Mouse (Mus musculus): ENCODE measurements around the gene D17Wsu92e. TPM values are rescaled to one million over a fixed set of nuclear protein-coding genes. Genes with fewer than 3 reads are reported as not detected.
A peak's percentile ranks its signal among the peaks of the same experiment; 100 is the strongest.

The D17Wsu92e gene
- polyA plus RNA-seq, 1 experiment from 2014 or later, result 23.8 TPM

DNA sequence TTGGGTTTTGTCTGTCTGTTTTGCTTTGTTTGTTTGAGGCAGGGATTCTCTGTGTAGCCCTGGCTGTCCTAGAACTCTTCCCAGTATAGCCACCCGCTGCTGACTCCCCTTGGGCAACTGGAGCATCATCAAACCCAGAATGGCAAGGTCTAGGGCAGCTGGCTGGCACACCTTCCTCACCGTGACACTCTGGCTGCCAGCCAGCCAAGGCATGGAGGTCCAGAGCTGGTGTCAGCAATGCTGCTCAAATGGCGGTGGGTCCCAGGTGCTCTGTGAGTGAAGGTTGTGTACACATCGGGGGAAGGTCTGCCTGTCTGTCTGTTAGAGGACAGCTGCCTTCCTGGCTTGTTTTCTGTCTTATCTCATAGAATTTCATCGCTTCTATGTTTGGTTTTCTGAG is 88.3 kb downstream of the D17Wsu92e start:
- 58% methylated on average over 5 of the region's 5 CpGs for WGBS (ENCODE audit: insufficient replicate concordance)
- H3K4me2 ChIP-seq (ENCODE audit: low read depth, low read length), result no peak overlapping the region
- TF ChIP-seq EP300 (IDR thresholded peaks at IDR 0.05; ENCODE audit: low read depth) (no peak), CTCF (IDR thresholded peaks at IDR 0.05; ENCODE audit: low read depth) (no peak)
- ATAC-seq (no peak), DNase-seq (no peak)
- H3K4me1 ChIP-seq (ENCODE audit: insufficient read depth), result no peaks in the 10 kb centered on the region
- H3K36me3 ChIP-seq (replicated peaks; ENCODE audit: insufficient read depth, low read length), result no peaks in the 10 kb centered on the region
- H3K27ac ChIP-seq (ENCODE audit: low read depth), result no peak overlapping the region
- H3K4me3 ChIP-seq (ENCODE audit: low read depth, low read length), result no peak overlapping the region
- no peaks in the 10 kb centered on the region for H3K27me3 ChIP-seq (ENCODE audit: insufficient read depth, low read length)
- no peak overlapping the region for H3K9ac ChIP-seq (replicated peaks)
- no peaks in the 10 kb centered on the region for H3K9me3 ChIP-seq (ENCODE audit: low read length)

DNA sequence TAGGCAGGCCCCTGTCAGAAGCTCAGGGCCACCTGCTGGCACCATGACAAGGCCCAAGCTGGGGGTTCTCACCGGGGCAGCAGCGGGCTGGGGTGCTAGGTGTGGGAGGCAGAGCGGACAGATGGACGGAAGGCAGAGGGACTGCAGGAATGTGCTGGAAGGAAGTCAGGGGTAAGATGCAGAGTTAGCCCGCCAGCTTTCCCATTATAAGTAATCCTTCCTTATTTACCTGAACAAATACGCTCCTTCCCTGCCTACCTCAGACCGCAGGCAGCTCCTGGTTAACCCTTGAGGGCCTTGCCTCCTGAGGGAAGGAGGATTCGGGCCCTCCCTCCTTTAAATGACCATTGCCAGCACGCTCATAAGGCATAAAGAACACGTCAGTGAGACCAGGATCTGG is 91.7 kb downstream of the D17Wsu92e start, which contains the start of gene Spdef:
Spdef (minus strand) TSS at position 186 of the 400 bp plus-strand sequence.
- Histone ChIP-seq H3K36me3 (replicated peaks; ENCODE audit: insufficient read depth, low read length) (no peaks in the 10 kb centered on the region), H3K4me1 (ENCODE audit: insufficient read depth) (peaks cover 5% of the 10 kb centered on the region; the same call in 1 of the 2 replicates), H3K9me3 (ENCODE audit: low read length) (no peaks in the 10 kb centered on the region), H3K4me3 (ENCODE audit: low read depth, low read length) (no peak within 1 kb of the TSS), H3K27ac (ENCODE audit: low read depth) (no peak within 1 kb of the TSS), H3K27me3 (ENCODE audit: insufficient read depth, low read length) (no peaks in the 10 kb centered on the region), H3K9ac (replicated peaks) (no peak within 1 kb of the TSS), H3K4me2 (ENCODE audit: low read depth, low read length) (no peak within 1 kb of the TSS)
- ATAC-seq (no peak), DNase-seq (no peak)
- TF ChIP-seq EP300 (IDR thresholded peaks at IDR 0.05; ENCODE audit: low read depth) (no peak), CTCF (IDR thresholded peaks at IDR 0.05; ENCODE audit: low read depth) (no peak)
- 71% methylated on average over 10 of the region's 10 CpGs for WGBS (ENCODE audit: insufficient replicate concordance)

DNA sequence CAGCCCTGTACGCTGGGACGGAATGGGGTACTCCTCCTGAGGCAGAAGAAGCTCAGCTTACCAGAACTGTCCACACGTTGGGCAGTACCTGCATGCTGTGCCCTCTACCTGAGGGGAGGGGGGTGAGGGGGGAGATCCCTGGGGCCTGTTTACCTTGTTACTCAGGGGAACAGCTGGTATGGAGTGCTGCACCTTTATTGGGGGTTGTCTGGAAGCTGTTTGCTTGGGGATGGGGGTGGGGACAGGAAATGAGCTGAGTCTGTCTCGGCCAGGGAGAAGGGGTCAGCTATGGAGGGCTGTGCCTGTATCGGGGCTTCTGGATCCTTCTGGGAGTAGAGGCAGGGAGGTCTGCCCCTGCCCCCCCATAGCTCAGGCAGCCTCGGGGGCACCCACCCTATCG is 93.9 kb downstream of the D17Wsu92e start:
- Histone ChIP-seq H3K4me2 (ENCODE audit: low read depth, low read length) (no peak overlapping the region), H3K9ac (replicated peaks) (no peak overlapping the region)
- no peak for ATAC-seq

DNA sequence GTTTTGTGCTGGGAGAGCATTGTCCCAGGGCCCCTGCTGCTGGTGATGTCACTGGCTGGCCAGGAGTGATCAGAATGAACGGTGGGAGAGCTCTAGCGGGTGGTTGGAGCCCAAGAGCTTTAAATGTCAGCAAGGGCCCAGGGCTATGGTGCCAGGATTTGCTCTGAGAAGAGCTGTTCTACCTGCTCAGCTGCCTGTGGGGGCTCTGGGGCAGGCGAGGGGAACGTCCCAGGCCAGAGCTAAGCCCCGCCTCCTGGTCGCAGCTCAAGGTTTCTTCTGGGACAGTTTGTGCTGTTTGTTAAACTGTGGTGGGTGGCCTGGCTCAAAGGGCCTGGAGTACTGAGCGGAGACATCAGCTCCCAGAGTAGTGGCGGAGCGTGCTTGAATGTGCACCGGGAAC is 95.0 kb downstream of the D17Wsu92e start:
- no peak overlapping the region for H3K9ac ChIP-seq (replicated peaks)
- no peak overlapping the region for H3K27ac ChIP-seq (ENCODE audit: low read depth)
- no peak for TF ChIP-seq EP300 (IDR thresholded peaks at IDR 0.05; ENCODE audit: low read depth)
- no peaks in the 10 kb centered on the region for H3K36me3 ChIP-seq (replicated peaks; ENCODE audit: insufficient read depth, low read length)
- DNase-seq, result peak; percentile 38
- WGBS (ENCODE audit: insufficient replicate concordance), result 19% methylated on average over 10 of the region's 10 CpGs
- H3K9me3 ChIP-seq (ENCODE audit: low read length), result no peaks in the 10 kb centered on the region
- no peak overlapping the region for H3K4me2 ChIP-seq (ENCODE audit: low read depth, low read length)
- H3K4me3 ChIP-seq (ENCODE audit: low read depth, low read length), result no peak overlapping the region
- peaks cover 5% of the 10 kb centered on the region; the same call in 1 of the 2 replicates for H3K4me1 ChIP-seq (ENCODE audit: insufficient read depth)
- ATAC-seq, result no peak
- H3K27me3 ChIP-seq (ENCODE audit: insufficient read depth, low read length), result no peaks in the 10 kb centered on the region

More for the DNA sequence above, 93.9 kb downstream of the D17Wsu92e start:
- H3K36me3 ChIP-seq (replicated peaks; ENCODE audit: insufficient read depth, low read length), result no peaks in the 10 kb centered on the region
- H3K9me3 ChIP-seq (ENCODE audit: low read length), result no peaks in the 10 kb centered on the region
- H3K4me1 ChIP-seq (ENCODE audit: insufficient read depth), result peaks cover 5% of the 10 kb centered on the region; the same call in 1 of the 2 replicates
- TF ChIP-seq CTCF (IDR thresholded peaks at IDR 0.05; ENCODE audit: low read depth) (no peak), EP300 (IDR thresholded peaks at IDR 0.05; ENCODE audit: low read depth) (no peak)
- H3K4me3 ChIP-seq (ENCODE audit: low read depth, low read length), result no peak overlapping the region
- H3K27ac ChIP-seq (ENCODE audit: low read depth), result no peak overlapping the region
- 41% methylated on average over 7 of the region's 7 CpGs for WGBS (ENCODE audit: insufficient replicate concordance)
- no peak for DNase-seq
- no peaks in the 10 kb centered on the region for H3K27me3 ChIP-seq (ENCODE audit: insufficient read depth, low read length)

DNA sequence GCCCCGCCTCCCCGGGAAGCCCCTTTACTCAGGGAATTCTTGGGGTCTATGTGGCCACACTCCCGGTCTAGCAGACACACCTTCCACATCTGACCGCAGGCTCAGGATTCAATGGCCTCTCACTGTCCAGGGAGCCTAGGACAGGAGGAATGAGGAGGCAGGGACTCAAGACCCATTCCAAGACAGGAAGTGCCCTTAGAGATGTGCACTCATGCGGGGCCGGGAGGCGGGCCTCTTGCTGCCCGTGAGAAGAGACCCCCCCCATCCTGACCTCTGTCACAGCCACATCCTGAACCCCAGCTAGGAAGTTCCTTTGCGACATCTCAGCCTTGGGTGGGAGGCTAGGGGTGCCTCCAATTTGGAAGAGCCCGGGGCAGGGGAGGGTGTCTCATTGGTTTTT is 95.4 kb downstream of the D17Wsu92e start:
- 33% methylated on average over 10 of the region's 10 CpGs for WGBS (ENCODE audit: insufficient replicate concordance)
- Histone ChIP-seq H3K9ac (replicated peaks) (no peak overlapping the region), H3K4me1 (ENCODE audit: insufficient read depth) (peaks cover 5% of the 10 kb centered on the region; the same call in 1 of the 2 replicates), H3K36me3 (replicated peaks; ENCODE audit: insufficient read depth, low read length) (no peaks in the 10 kb centered on the region), H3K4me3 (ENCODE audit: low read depth, low read length) (no peak overlapping the region), H3K27ac (ENCODE audit: low read depth) (no peak overlapping the region), H3K4me2 (ENCODE audit: low read depth, low read length) (no peak overlapping the region), H3K27me3 (ENCODE audit: insufficient read depth, low read length) (no peaks in the 10 kb centered on the region), H3K9me3 (ENCODE audit: low read length) (no peaks in the 10 kb centered on the region)
- no peak for ATAC-seq
- DNase-seq, result no peak
- TF ChIP-seq EP300 (IDR thresholded peaks at IDR 0.05; ENCODE audit: low read depth) (no peak), CTCF (IDR thresholded peaks at IDR 0.05; ENCODE audit: low read depth) (no peak)

DNA sequence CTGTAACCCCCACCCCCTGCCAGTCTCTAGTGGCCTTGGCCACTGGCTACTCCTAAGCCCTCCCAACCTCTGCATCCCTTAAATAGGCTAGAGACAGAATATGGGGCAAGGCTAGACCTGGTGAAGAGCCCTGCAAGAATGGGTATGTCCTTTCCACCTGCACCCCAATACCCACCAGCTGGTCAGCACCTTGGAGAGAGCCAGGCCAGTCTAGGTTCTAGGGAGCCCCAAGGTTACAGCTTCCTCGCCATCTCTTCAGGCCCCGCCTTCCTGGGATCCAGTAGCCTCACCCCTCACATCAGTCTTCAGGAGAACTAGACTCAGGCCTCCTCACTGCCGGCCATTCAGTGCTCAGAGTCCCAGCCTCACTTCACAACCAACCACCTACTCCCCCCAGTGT is 96.1 kb downstream of the D17Wsu92e start:
- Histone ChIP-seq H3K4me1 (ENCODE audit: insufficient read depth) (peaks cover 5% of the 10 kb centered on the region; the same call in 1 of the 2 replicates), H3K4me3 (ENCODE audit: low read depth, low read length) (no peak overlapping the region), H3K4me2 (ENCODE audit: low read depth, low read length) (no peak overlapping the region), H3K9ac (replicated peaks) (no peak overlapping the region), H3K27ac (ENCODE audit: low read depth) (no peak overlapping the region), H3K27me3 (ENCODE audit: insufficient read depth, low read length) (no peaks in the 10 kb centered on the region), H3K9me3 (ENCODE audit: low read length) (no peaks in the 10 kb centered on the region), H3K36me3 (replicated peaks; ENCODE audit: insufficient read depth, low read length) (no peaks in the 10 kb centered on the region)
- 29% methylated on average over 3 of the region's 3 CpGs for WGBS (ENCODE audit: insufficient replicate concordance)
- ATAC-seq (no peak), DNase-seq (no peak)
- TF ChIP-seq EP300 (IDR thresholded peaks at IDR 0.05; ENCODE audit: low read depth) (no peak), CTCF (IDR thresholded peaks at IDR 0.05; ENCODE audit: low read depth) (no peak)
